Mouse (Mus musculus): Measurements from ENCODE around the gene Ucp2.

Gene Ucp2

DNA sequence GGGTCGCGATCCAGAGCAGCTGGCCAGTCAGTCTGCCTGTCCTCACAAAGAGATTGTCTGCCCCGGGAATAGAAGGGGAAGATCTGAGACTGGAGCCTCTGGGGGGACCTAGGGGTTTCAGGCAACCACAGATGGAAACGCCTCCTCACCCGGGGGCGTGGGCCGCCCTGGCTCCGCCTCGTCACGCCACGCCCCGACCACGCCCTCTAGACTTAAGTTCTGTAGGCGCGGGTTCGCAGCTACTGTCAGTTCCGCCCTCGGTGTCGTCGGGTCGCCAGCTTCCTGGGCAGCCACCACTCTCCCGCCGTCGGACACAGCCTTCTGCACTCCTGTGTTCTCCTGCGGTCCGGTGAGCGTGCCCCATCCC lies at the start of gene Ucp2:
Gene Ucp2, plus strand, starts transcription at position 221 of the 367 bp plus-strand sequence.
- peak; percentile 90 for DNase-seq (ENCODE audit: low spot score)

DNA sequence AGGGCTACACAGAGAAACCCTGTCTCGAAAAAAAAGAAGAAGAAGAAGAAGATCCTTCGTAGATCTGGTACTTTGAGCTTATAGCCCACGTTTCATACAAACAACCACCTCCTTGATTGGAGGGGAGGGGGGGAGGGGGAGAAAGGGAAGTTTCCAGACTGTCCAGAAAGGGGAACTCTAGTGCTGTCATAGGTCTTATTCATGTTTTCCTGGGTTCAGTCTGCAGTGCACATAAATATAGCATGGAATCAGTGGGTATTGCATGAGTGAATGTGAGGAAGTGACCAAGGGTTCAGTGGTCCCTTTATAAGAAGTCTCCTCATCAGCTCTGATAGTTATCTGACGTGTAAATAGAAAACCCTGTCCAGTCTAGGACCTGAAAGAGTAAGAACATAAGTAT lies 49.4 kb upstream of the Ucp2 start:
- no peak for DNase-seq (ENCODE audit: low spot score)

DNA sequence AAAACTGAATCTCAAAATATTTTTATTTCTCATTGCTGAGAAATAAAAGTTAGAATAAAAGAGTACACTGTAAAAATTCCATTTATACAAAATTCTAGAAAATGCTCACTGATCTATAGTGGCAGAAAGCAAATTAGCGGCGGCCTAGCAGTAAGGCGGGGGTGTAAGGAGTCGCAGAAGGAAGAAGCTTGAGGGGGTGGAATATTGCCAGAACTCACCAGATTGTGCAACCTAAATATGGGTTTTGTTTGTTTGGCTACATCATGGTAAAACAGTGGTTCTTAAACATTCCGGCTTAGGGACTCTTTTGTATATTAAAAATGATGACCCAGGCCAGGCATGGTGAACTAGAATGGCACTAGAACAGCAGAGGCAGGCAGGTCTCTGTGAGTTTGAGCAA lies 46.9 kb upstream of the Ucp2 start:
- no peak for DNase-seq (ENCODE audit: low spot score)

DNA sequence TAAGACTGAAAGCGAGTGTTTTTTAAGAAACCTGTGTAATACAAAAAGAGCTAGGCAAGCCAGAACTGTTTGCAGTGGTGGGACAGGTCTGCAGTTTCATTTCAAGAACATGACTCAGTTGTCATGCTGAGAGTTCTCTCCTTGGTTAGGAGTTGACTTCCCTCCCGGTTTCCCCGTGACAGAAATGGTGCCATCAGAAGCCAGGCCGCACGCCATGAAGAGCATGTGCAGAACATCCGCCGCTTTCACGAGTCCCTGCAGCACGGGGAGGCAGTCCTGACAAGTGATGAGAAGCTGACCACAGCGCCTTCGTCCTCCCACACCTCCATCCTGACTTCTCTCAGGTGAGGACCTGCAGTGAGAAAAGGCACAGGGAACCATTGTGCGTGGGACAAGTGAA lies 44.6 kb upstream of the Ucp2 start:
- DNase-seq (ENCODE audit: low spot score): no peak

DNA sequence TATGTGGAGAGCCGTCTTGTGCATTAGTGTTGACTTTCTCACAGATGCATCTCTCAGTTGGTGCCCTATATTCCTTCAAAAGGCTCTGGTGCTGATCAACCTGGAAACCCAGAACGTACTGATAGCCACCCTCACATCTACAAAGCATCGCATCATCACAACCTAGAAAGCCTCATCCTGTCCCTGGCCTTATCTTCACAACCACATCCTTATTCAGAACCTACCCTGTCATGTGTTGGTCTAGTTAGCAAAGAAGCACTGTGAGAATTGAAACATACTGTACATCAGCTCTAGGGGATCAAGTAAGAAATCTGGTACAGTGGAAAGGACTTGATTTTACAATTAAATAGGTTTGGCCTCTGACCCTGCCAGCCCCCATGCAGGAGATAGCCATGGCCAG lies 44.2 kb upstream of the Ucp2 start:
- DNase-seq (ENCODE audit: low spot score): peak; percentile 44

DNA sequence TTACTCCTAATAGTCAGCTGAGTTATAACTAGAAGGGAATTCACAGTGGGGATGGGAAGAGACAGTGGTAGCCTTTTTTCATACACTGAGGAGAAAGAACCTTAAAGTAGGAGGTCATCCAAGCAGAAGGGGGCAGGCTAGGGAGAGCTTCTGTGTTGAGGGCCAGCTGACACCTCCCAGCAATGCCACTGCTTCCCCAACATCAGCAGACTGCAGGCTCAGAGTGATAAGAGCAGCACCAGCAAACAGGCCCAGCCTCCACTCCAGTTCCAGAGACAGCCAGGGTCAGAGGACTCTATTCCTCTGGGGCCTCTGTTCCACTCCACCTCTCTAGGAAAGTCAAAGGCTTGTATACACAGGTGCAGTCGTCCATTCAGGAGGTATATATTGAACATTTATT lies 35.0 kb upstream of the Ucp2 start:
- no peak for DNase-seq (ENCODE audit: low spot score)

DNA sequence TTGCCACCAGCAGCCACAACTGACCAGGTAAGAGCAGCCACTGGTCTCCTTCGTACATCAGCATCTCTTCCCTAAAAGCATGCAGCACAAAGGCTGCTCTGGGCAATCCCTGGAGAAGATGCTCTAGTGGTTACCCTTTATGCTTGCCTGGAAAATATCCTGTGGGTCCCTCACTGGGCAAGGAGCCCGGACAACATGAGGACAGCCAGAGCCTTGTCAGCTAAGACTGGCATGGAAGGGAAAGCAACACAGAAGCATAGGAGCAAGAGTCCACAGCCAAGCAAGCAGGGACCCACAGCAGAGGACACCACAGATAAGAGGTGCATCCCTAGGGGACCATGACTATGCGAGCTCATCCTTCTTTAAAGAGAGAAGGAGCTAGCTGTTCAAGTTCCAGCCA lies 33.3 kb upstream of the Ucp2 start:
- no peak for DNase-seq (ENCODE audit: low spot score)

DNA sequence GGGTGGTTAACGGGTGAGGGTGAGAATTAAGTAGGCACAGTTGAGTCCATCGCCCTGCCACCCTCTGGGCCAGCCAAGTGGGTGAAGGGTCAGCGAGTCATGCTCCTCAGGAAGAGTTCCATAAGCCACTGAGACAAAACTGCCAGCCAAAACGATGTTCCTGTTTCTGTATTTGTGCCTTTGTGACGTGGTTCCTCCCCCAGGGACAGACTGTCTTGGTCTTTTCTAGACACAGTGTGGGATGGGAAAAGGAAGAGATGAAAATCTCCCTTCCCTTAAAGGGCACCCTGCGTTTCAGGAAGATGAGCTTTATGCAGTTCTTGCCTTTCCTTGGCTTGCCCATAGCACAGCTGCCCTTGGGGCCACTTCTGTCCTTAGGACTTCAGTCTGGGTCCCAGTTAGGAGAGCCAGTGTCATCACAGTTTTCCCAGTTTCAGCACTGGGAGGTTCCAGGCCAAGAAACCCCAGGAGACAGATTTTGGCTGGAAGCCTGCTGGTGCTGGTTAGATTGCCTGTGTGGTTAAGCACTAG lies 31.5 kb upstream of the Ucp2 start:
- DNase-seq (ENCODE audit: low spot score): no peak

DNA sequence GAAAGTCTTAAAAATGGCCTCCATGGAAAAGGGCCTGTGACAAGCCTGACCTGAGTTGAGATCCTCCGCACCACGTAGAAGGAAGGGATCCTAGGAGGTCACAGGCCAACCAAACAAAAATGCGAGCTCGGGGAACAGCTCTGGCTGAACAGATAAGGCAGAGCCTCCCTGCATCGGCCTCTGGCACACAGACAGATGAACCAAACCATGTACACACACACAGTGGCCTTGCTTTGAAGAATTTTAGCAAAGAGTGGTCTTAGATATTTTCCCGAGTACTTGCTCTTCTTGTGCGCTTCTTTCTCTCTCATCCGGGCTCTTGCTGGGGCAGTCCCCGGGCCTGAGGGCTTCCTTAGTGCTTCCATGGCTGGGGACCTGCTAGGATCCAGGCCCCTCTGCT lies 29.9 kb upstream of the Ucp2 start:
- DNase-seq (ENCODE audit: low spot score): no peak

DNA sequence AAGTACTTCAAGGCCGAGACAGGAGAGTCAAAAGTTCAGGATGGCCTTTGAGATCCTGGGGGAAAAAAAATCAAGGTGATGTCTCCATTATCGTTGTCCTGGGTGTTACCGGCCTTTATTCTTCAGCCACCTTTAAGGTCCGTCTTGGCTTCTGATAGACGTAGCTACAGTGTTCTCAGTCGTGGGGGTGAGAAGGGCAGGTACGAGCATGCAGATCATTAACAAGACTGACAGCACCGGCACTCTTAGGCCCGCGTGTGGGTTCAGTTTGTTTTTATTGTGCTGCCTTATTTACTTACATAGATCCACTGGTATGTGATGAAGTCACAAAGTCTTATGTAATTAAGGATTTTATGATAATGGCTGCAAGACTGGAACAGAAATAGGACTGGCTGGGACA lies 29.4 kb upstream of the Ucp2 start:
- no peak for DNase-seq (ENCODE audit: low spot score)

DNA sequence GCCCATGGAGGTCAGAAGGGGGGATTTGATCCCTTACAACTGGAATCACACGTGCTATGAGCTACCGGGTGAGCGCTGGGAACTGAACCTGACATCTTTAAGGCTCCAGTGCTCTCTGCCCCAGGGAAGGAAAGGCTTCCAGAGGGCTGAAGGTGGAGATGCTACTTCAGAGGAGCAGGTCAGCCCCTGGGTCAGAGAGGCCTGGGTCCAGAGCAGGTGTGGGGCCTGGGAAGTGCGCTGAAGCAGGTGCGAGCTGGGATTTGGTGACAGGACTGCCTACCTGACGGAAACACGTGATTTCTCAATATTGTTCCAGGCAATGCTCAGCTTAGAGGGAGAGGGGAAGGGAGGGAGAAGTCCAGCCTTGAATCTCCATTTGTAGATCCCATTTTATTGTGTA lies 28.9 kb upstream of the Ucp2 start:
- DNase-seq (ENCODE audit: low spot score): no peak

DNA sequence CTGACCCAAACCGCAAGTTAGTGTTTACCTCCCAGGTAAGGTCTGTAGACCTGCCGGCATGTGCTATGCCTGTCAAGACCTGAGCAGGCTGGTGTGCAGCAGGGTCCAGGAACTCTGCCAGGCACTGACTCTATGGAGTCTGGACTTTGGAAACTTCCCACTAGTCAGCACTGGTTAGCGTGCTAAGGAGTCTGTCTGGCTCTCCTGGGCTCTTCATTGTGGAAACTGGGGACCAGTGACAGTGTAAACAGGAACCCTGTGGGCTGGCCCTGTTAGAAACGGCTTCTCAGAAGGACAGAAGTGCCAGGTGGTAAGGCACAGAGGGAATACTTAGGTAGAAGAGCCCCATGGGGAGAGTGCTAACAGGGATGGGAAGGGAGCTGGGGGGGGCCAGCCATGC lies 27.9 kb upstream of the Ucp2 start:
- no peak for DNase-seq (ENCODE audit: low spot score)

DNA sequence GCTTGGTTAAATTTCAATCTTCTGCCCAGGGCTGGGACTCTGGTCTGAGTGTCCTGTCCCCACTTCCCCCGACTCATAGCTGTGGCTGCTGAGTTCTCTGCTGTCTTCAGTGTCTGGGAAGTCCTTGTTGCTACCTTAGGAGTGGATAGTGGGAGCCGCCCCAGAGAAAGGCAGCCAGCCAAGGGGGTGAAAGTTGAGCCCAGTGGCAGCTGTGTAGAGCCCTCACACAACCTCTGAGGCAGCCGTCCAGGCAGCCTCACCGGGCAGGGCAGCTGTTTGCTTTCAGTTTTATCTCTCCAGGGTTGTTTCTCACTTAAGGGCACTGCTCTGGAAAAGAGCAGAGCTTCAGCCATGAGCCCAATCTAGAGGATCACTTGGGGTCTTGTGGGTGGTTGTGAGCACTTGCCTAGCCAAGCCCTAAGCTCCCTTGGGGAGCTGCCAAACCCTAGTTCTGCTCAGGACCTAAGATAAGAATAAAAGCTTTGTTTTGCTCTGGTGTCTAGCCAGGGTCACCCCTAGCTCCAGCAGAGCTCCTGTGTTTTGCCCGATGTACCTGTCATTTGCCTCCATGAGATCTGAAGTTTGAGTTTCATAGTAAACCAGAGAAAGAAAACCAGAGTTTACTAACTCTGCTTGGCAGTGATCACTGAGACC lies 27.4 kb upstream of the Ucp2 start:
- DNase-seq (ENCODE audit: low spot score): no peak

DNA sequence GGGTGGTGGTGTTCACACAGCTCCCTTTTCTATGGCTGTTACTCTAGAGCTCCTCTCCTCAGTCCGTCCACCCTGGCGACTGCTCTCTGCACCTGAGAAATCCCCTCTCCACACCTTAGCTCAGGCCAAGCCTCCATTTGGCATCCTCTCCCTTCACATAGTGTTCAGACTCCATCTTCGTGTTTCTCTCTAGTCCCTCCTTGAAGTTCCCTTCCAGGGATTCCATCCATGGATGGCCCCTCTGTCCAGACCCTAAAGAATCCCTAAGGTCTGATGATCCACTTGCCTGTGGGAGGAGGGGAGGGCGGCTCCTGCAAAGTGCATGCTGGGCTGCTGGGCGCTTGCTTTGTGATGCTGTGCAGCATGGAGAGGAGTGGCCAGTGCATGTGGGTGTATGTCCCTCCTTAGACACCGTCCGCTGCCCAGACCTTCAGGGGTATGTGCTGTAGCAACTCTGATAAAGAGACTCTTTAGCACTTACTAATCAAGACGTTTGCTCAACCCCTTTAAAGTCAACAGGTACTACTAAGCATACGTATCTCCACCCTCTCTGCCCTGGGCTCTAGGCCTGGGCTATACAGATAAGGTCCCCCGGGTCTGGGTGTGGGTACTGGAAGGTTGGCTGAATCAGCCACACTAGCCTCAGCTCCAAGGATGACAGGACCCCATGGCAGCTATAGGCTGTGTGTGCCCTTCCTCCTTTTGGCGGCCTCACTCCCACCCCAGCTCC lies 26.2 kb upstream of the Ucp2 start:
- DNase-seq (ENCODE audit: low spot score): no peak

DNA sequence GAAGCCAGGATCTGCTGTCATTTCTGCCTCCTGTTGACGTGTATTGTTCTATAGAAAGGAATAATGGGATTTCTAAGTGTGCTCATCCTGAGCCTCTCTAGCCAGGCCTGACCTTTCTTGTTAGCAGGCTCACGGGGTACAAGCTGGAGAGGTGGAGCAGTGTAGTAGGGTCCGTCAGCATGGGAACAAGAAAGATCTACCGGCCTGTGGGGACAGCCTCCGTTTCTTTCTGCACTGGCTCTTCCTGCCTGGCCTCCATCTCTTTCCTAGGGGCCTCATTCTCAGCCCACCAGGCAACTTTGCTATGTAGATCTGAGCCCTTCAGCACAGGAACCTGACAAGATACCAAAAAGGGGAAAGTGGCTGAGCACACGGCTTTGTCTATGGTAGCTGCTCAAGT lies 24.4 kb upstream of the Ucp2 start:
- no peak for DNase-seq (ENCODE audit: low spot score)

DNA sequence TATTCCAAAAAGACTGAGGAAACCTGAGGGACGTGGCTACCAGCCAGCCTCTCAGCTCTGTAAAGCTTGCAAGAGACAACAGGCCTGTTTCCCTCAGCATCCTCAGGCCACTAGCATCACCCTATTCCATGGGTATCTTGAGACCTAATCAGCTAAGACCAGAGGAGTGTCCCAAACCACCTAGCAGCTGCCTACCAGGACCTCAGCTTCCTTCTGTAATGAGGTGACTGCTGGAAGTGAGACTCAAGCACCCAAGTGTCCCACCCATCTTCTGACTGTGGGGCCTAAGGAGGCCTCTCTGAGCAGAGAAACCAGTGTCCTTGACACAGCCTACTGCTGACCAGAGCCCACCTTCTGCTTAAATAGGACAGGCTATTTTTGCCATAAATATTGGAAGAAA lies 23.6 kb upstream of the Ucp2 start:
- no peak for DNase-seq (ENCODE audit: low spot score)

DNA sequence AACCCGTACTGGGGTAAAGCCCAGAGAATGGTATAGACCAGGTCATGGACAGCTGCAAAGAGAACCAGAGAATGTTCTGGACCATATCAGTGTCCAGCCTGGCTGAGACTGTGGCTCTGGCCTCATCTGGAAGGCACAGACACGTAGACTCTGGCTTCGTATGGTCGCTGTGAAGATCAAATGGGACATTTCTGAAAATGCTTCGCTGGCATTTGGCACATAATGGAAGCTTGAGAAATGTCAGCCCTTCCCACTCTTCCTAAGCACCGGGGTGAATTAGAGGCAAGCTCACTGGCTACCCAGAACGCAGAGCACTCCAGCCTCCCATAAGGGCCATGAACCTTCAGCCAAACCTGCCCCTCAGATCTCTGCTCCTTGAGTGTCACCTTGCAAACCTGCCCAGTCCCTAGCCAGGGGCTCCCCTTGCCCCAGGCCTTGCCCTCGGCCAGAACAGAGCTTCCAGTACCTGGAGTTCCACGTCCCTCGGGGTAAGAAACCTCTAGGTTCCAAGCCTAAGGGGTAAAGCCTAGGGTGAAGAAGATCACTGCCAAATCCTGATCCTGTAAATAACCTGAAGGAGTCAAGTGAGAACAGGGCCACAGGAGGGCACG lies 22.2 kb upstream of the Ucp2 start:
- DNase-seq (ENCODE audit: low spot score): no peak

DNA sequence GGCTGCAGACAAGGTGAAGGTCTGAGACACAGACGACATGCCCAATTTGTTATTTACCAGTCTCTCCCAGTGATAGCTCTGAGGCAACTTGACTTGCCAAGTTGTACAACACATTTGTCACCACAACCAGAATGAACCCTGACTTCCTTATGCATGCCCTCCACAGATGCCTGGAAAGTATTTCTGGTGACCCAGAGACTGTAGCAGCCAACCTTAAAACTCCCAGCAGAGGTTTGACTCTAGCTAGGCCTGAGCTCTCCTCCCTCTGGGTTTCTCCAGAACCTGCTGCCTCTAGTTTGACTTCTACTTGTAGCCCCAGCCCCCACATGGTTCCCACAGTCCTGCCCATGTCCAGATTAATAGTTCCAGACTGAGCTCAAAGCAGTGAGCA lies 21.7 kb upstream of the Ucp2 start:
- DNase-seq (ENCODE audit: low spot score): no peak

DNA sequence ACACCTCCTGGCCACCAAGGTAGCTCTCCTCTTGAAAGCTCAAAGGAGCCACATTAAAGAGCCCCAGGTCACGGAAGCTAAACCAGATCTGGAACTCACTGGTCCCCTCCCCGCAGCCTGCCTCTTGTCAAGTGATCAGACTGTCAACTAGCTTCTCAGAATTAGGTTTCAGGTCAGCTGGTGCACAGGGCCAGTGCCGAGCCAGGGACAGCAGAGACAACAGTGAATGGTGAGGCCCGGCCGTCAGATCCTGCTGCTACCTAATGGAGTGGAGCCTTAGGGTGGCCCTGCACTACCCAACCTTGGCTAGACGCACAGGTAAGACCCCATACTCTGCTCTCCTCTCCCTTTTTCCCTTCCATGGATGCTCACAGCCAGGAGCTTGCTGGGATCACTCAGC lies 20.4 kb upstream of the Ucp2 start, which contains the start of gene Ucp3:
Gene Ucp3, plus strand, starts transcription at position 214 of the 400 bp plus-strand sequence.
- DNase-seq (ENCODE audit: low spot score): no peak

DNA sequence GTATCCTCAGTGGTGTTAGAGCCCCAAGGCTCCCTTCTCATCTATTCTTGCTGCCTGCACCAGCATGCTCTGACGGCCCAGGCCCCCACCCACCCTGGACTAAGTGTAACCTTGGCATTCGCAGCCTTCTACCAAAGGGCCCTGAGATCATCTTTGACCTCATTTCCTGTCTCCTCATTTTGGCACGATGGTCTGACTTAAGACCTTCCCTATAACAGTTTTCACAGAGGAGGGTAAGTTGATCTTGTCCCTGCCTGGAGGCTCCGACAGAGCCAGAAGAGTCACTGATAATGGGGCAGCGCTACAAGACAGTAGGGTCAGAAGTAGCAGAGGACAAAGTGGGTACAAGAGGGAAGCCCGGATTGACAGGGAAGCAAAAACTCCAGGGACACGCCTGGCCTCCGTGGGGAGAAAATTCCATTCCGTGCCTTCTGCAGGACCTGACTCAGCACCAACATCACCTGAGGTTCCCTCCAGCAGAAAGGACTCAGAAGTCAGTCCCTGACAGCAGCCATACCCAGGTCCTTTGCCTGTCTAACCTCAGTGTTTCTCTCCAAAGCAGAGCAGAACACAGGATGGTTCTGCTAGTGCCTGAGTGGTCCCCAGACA lies 19.2 kb upstream of the Ucp2 start:
- no peak for DNase-seq (ENCODE audit: low spot score)

DNA sequence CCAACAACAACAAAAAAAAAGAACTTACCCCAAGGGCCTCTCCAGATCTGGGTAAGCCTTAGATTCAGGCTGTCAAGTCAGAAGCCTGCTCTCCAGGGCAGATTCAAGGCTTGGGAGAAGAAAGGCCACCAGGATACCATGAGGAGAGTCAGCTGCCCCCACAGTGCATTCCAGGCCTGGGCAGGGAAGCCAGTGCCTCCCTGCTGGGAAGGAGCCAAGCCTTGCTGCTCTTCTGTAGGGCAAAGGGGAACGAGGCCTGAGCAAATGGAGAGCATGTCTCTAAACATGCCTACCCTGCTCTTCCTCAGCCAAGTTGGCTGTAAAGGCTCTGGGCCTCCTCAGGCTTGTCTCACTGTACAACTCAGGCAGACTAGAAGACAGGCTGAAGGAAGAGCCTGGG lies 18.5 kb upstream of the Ucp2 start:
- no peak for DNase-seq (ENCODE audit: low spot score)

DNA sequence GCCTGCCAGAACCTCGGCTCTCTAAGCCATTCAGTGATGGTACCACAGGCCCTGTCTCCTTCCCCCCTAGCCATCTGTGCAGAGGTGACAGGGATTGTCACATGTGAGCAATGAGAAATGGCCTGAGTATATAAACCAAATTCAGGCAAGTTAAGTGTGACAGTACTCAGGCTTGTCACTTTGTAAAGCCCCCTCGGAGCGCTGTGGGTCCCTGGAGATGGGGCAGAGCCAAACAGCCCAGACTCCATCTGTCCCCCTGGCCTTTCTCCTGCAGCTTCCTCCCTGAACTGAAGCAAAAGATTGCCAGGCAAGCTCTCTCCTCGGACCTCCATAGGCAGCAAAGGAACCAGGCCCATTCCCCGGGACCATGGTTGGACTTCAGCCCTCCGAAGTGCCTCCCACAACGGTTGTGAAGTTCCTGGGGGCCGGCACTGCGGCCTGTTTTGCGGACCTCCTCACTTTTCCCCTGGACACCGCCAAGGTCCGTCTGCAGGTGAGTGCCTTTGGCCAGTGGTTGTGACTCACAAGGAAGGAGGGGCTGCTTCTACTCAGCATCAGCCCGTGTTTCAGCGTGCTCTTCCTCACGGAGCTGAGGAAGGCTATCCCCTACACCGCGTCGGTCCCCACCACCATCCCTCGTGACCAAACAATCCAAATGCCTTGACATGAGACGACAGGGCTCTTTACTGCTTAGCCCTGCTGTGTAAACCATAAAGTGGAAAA lies 13.9 kb upstream of the Ucp2 start:
- DNase-seq (ENCODE audit: low spot score): no peak

Measured in T-cell, adult 2 months (primary cell).